Mouse (Mus musculus) bone marrow macrophage, adult 2 months (primary cell): ENCODE results near the gene Ttc28.

ENCODE experiments used
- CTCF ChIP-seq: IDR thresholded peaks from 2 replicates; pipeline ENCODE4 v1.5.1; 2012; ENCODE audit warnings: low read depth, mild to moderate bottlenecking, low read length, moderate library complexity
- POLR2A ChIP-seq: IDR thresholded peaks from 2 replicates; pipeline ENCODE4 v1.6.1; 2012; ENCODE audit warnings: mild to moderate bottlenecking, low read depth, low read length, borderline replicate concordance

DNA sequence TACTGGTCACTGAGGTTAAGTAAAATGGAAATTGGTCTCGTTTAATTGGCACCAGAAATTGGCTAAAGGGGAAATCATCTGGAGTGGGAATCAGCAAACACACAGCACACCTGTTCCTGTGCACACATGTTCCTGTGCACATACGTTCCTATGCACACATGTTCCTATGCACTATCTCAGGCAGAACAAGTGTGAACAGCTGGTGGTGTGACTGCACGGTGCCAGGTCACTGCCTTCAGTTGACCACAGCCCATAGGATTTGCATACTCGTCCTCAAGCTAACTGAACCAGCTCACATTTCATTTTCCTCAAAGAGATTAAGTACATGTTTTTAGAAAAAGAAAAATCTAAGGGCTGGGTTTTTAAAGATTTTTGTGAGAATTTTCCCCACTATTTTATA lies 263.2 kb downstream of the Ttc28 start:
- no peak for TF ChIP-seq CTCF
- TF ChIP-seq POLR2A, result no peak
